Mouse (Mus musculus) liver, embryonic 11.5 days (tissue): ENCODE measurements around the gene Tecta. TPM values are rescaled to one million over a fixed set of nuclear protein-coding genes. Genes with fewer than 3 reads are reported as not detected.

ENCODE experiments used
- ATAC-seq: fragments of 200-750 bp; cut with Nextera tagmentation; replicated peaks from 2 replicates; pipeline ENCODE4 v1.8.0; 2017; ENCODE audit warnings: moderate number of reproducible peaks, mild to moderate bottlenecking, moderate TSS enrichment, moderate library complexity; ENCODE audit not compliant: low FRiP score
- DNase-seq: peaks from one replicate; pipeline ENCODE4 v3.0.0-alpha.2; 2017; ENCODE audit warnings: low spot score
- H3K27ac ChIP-seq: fragments of 300-500 bp; sonication (generic); 2 replicates; pipeline ENCODE4 v1.5.1; 2014; ENCODE audit warnings: mild to moderate bottlenecking, low read depth, low read length, control low read depth
- H3K27me3 ChIP-seq: fragments of 300-500 bp; sonication (generic); replicated peaks from 2 replicates; pipeline ENCODE4 v1.6.1; 2014; ENCODE audit warnings: low read length, mixed read lengths; ENCODE audit not compliant: control insufficient read depth, insufficient read depth
- H3K36me3 ChIP-seq: fragments of 300-500 bp; sonication (generic); 2 replicates; pipeline ENCODE4 v1.6.1; 2014; ENCODE audit warnings: mild to moderate bottlenecking, low read length, moderate library complexity, mixed read lengths; ENCODE audit not compliant: control insufficient read depth, insufficient read depth
- H3K4me1 ChIP-seq: fragments of 300-500 bp; sonication (generic); replicated peaks from 2 replicates; pipeline ENCODE4 v1.6.1; 2014; ENCODE audit warnings: low read length, mixed read lengths; ENCODE audit not compliant: control insufficient read depth, insufficient read depth
- H3K4me2 ChIP-seq: fragments of 300-500 bp; sonication (generic); 2 replicates; pipeline ENCODE4 v1.6.1; 2014; ENCODE audit warnings: mild to moderate bottlenecking, control low read depth, moderate library complexity
- H3K4me3 ChIP-seq: fragments of 300-500 bp; sonication (generic); 2 replicates; pipeline ENCODE4 v1.5.1; 2014; ENCODE audit warnings: low read depth, low read length, control low read depth
- H3K9ac ChIP-seq: fragments of 300-500 bp; sonication (generic); 2 replicates; pipeline ENCODE4 v1.6.1; 2014; ENCODE audit warnings: low read depth, low read length, control low read depth
- H3K9me3 ChIP-seq: fragments of 300-500 bp; sonication (generic); 2 replicates; pipeline ENCODE4 v1.6.1; 2016; ENCODE audit warnings: low read length, inconsistent platforms, mixed read lengths; ENCODE audit not compliant: control insufficient read depth
- WGBS: fragments of 180-500 bp; shearing (Covaris S2); extraction: QIAGEN DNeasy Blood & Tissue Kit; methylation state at CpG from one replicate; pipeline ENCODE4 v1.1.7; 2014; 5-methylcytosine and 5-hydroxymethylcytosine counted together
- polyA plus RNA-seq: library from polyadenylated mRNA; unstranded; fragments of >200 nt; fragmentation: Nextera tagmentation; extraction: Ambion mirVana; gene quantifications from 2 replicates; pipeline ENCODE4 v1.2.1, GENCODE M21; 2014

Gene Tecta
- polyA plus RNA-seq, 1 experiment from 2014 or later = 0.08 TPM

DNA sequence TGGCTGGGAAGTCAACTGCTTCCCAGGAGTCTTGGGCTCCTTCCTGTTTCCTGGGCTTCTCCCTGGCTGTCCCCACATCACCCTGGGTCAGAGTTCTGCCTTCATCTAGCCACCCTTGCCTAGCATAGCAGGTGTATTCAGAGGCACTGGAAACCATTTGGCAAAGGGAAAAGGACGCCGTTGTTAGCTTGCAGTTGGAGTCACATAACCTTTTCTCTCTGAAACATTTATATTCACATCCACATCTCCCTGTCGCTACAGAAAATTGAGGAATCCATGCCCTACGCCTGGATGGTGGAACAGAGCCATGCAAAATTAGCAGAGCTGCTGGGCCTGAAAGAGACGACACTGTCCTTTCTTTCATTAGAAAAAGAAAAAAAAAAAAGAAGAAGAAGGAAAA lies 17.7 kb downstream of the Tecta start:
- H3K4me3 ChIP-seq = no peak overlapping the region
- no peak overlapping the region for H3K27ac ChIP-seq
- peaks cover 2% of the 10 kb centered on the region; the same call in 1 of the 2 replicates for H3K27me3 ChIP-seq
- no peaks in the 10 kb centered on the region for H3K9me3 ChIP-seq
- 76% methylated on average over 5 of the region's 5 CpGs for WGBS
- H3K36me3 ChIP-seq = no peaks in the 10 kb centered on the region
- H3K4me2 ChIP-seq = no peak overlapping the region
- no peaks in the 10 kb centered on the region for H3K4me1 ChIP-seq
- no peak for DNase-seq
- no peak overlapping the region for H3K9ac ChIP-seq
- ATAC-seq = no peak

DNA sequence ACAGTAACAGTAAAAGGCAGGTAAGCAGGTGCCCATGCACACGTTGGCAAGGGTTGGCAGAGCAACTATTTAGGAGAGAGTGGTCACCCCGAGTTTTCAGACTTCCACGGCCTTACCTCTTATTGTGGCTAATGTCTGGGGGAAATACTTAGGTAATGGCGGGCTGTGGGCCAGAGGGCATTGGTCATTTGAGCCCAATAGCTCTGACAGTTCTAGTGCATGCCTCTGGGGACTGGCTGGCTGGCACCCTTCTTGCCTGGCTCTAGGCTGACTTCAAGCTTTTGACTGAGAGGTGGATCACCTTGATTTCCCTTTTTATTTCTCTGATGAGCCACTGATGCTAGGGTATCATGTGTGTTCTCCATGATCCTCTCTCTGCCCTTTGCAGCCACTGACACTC lies 21.7 kb downstream of the Tecta start:
- Histone ChIP-seq H3K4me1 (no peaks in the 10 kb centered on the region), H3K9me3 (no peaks in the 10 kb centered on the region), H3K4me2 (no peak overlapping the region), H3K4me3 (no peak overlapping the region), H3K9ac (no peak overlapping the region), H3K27ac (no peak overlapping the region), H3K36me3 (no peaks in the 10 kb centered on the region), H3K27me3 (no peaks in the 10 kb centered on the region)
- 85% methylated on average over 4 of the region's 4 CpGs for WGBS
- DNase-seq (no peak), ATAC-seq (no peak)

DNA sequence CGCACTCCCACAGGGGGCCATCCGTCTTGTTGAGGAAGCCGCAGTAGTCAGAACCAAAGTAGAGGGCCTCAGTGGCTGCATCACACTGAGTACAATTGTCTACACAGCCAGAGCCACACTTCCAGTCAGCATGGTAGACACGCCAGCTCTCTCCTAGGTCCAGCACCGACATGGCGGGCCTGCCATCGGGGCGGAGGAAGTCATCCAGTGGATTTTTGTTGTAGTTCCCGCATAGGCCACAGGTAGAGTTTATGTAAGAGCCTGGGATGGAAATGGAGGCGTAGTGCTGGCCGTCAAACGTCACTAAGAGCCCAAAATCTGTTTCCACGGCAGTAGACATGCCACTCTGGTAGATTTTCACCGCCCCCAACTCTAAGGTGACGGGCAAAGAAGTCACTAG lies 22.1 kb downstream of the Tecta start:
- DNase-seq (no peak), ATAC-seq (no peak)
- WGBS = 89% methylated on average over 15 of the region's 15 CpGs

DNA sequence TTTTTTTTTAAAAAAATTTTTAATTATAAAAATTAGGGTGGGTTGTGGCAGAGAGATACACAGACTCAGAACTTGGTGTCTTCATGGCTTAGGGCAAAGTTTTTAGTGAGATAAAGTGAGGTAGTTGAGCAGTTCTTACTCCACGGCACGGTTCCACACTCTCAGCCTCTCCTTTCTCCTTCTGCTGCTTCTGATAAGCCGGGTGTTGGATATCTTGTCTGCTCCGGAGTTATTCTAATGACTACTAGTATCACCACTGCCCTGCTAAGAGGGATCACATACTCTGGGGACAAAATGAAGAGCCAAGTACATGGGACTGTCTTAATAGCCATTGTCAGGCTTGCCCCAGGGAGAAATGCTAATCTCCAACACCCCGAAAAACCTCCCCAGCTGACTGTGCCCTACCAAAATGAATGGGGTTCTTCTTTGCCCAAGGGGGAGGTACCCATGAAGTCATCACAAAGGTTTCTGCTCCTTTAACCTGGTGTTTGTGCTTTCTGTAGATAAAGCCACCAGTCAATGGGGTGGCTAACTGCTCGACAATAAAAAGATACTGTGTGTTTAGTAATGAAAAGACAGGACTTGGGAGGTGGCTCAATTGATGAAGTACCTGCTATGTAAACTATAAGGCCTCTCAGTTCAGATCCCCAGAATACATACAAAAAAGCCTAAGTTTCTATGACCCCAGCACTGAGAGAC lies 27.9 kb downstream of the Tecta start:
- peak overlapping the region; percentile 44 for H3K4me2 ChIP-seq
- no peaks in the 10 kb centered on the region for H3K36me3 ChIP-seq
- peak; percentile 49 for DNase-seq
- H3K4me1 ChIP-seq = 0 out of 2 replicates have a peak, but pooled peaks cover 2% of the 10 kb centered on the region
- no peaks in the 10 kb centered on the region for H3K9me3 ChIP-seq
- peak; percentile 96 for ATAC-seq
- H3K27ac ChIP-seq = peak overlapping the region; percentile 77; the same call in 1 of the 2 replicates
- H3K4me3 ChIP-seq = no peak overlapping the region
- H3K27me3 ChIP-seq = no peaks in the 10 kb centered on the region
- H3K9ac ChIP-seq = no peak overlapping the region
- WGBS = 41% methylated on average over 6 of the region's 6 CpGs

More for the DNA sequence above, 22.1 kb downstream of the Tecta start:
- H3K27me3 ChIP-seq = no peaks in the 10 kb centered on the region
- H3K36me3 ChIP-seq = no peaks in the 10 kb centered on the region
- no peaks in the 10 kb centered on the region for H3K4me1 ChIP-seq
- no peak overlapping the region for H3K4me3 ChIP-seq
- no peak overlapping the region for H3K9ac ChIP-seq
- H3K4me2 ChIP-seq = no peak overlapping the region
- H3K9me3 ChIP-seq = no peaks in the 10 kb centered on the region
- no peak overlapping the region for H3K27ac ChIP-seq

DNA sequence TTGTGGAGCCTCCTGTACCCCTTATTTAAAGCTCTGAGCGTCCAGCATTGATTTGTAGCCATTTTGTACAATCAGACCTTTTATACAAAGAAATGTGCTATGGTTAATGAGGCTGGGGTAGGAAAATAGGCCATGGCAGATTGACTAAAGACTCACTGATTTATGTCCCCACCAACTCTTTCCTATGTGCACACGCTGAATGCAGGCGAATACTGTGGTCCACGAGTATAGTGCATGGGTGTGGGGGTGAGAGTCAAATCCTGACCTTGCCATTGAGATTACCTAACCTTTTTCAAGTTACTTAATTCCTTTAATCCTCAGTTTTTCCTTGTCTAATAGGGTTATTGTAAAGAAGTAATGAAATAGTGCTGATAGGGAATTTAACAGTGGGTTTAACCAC lies 42.1 kb downstream of the Tecta start:
- H3K4me2 ChIP-seq = no peak overlapping the region
- no peaks in the 10 kb centered on the region for H3K4me1 ChIP-seq
- no peak overlapping the region for H3K27ac ChIP-seq
- H3K9me3 ChIP-seq = no peaks in the 10 kb centered on the region
- no peak overlapping the region for H3K4me3 ChIP-seq
- H3K9ac ChIP-seq = no peak overlapping the region
- 79% methylated on average over 4 of the region's 4 CpGs for WGBS
- H3K27me3 ChIP-seq = no peaks in the 10 kb centered on the region
- DNase-seq = no peak
- no peak for ATAC-seq
- H3K36me3 ChIP-seq = no peaks in the 10 kb centered on the region

DNA sequence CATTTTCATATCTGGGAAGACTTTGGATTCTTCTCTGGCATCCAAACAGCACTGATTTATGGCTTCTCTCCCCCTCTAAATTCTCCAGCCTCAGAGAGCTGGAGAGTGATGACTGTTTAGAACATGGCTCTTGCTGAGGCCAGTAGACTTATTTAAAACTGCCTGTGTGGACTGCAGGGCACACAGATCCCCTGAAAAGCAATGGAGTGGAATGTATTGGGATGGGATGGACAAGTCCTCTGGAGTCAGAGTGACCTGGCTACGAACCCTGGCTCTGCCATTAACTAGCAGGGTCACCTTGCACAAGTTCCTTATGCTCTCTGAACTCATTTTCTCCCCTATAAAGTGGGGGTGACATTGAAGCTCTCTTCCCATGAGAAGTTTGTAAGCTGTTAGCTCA lies 44.9 kb downstream of the Tecta start:
- H3K4me3 ChIP-seq = no peak overlapping the region
- no peak overlapping the region for H3K27ac ChIP-seq
- DNase-seq (no peak), ATAC-seq (no peak)
- H3K9me3 ChIP-seq = no peaks in the 10 kb centered on the region
- WGBS = 68% methylated on average over 1 of the region's 1 CpGs
- no peak overlapping the region for H3K9ac ChIP-seq
- H3K4me2 ChIP-seq = no peak overlapping the region
- no peaks in the 10 kb centered on the region for H3K27me3 ChIP-seq
- H3K36me3 ChIP-seq = no peaks in the 10 kb centered on the region
- H3K4me1 ChIP-seq = no peaks in the 10 kb centered on the region

DNA sequence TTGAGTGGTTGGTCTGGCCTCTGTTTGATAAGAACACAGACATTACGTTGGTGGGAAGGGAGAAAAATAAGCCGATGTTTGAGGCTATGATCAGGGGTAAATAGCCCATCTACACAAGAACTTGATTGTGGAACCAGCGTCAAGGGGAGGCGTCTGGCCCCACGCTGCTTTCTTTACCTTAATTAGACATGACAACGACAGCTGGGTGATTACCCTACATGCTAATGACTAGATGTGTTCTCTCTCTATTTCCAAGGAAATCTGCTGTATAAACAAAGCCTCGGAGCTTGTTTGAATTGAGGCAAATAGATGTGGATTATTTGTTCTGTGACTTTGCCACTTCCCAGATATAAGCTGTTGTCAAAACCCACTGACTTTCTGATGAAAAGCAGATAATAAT lies 49.9 kb downstream of the Tecta start:
- DNase-seq (no peak), ATAC-seq (0 out of 2 replicates have a peak, but pooled peaks have one; percentile 15)
- Histone ChIP-seq H3K36me3 (no peaks in the 10 kb centered on the region), H3K9me3 (no peaks in the 10 kb centered on the region), H3K9ac (no peak overlapping the region), H3K4me1 (0 out of 2 replicates have a peak, but pooled peaks cover 4% of the 10 kb centered on the region), H3K4me3 (no peak overlapping the region), H3K27me3 (no peaks in the 10 kb centered on the region), H3K4me2 (no peak overlapping the region), H3K27ac (no peak overlapping the region)
- WGBS = 37% methylated on average over 7 of the region's 7 CpGs

DNA sequence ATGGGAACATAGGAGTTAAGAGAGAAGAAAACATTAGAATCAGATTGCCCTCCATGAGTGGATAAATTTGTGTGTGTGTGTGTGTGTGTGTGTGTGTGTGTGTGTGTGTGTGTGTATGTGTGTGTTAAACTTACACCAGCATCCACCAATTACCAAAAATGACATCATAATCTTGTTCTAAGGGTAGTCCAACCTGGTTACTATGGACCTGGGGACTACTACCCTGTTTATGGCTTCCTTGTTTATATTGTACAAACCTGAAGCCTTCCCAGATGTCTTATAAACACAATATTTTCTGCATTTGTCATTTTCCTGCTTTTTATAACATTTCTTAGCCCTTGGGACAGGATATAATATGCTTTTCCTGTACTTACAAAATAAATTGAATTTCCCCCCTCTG lies 53.4 kb downstream of the Tecta start:
- H3K36me3 ChIP-seq = no peaks in the 10 kb centered on the region
- no peak for ATAC-seq
- no peak overlapping the region for H3K4me3 ChIP-seq
- no peak overlapping the region for H3K4me2 ChIP-seq
- 0 out of 2 replicates have a peak, but pooled peaks cover 4% of the 10 kb centered on the region for H3K4me1 ChIP-seq
- no peaks in the 10 kb centered on the region for H3K9me3 ChIP-seq
- no peak for DNase-seq
- no peak overlapping the region for H3K9ac ChIP-seq
- no peaks in the 10 kb centered on the region for H3K27me3 ChIP-seq
- H3K27ac ChIP-seq = no peak overlapping the region

DNA sequence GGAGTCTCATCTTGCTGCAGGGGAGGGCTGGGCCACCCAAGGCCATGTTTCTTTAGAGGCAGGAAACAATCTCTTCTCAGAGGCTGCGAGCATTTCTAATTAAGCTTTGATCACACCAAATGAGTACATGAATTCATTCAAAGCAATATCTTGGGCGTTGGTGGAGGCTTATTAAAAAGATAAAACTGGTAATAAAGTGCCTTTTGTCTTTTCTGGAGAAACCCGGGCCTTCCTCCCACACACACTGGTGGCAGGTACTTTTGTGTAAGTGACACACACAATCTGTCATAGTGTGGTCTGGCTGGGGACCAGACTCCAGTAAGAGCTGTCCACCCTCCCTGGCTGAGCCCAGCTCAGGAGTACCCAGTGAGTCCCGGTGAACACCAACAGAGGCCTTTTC lies 60.6 kb downstream of the Tecta start:
- H3K36me3 ChIP-seq = no peaks in the 10 kb centered on the region
- no peaks in the 10 kb centered on the region for H3K27me3 ChIP-seq
- no peak for DNase-seq
- H3K4me1 ChIP-seq = no peaks in the 10 kb centered on the region
- no peak overlapping the region for H3K9ac ChIP-seq
- H3K4me2 ChIP-seq = no peak overlapping the region
- WGBS = 60% methylated on average over 4 of the region's 4 CpGs
- no peak for ATAC-seq
- H3K9me3 ChIP-seq = no peaks in the 10 kb centered on the region
- H3K27ac ChIP-seq = no peak overlapping the region
- H3K4me3 ChIP-seq = no peak overlapping the region
